Mouse (Mus musculus) hindbrain, postnatal 0 days (tissue): ENCODE results near the gene Vtn. TPM values are rescaled to one million over a fixed set of nuclear protein-coding genes. Genes with fewer than 3 reads are reported as not detected.

Experiments
- ATAC-seq: fragments of 200-750 bp; cut with Nextera tagmentation; 2 replicates; pipeline ENCODE4 v1.8.0; 2017; ENCODE audit warnings: mild to moderate bottlenecking, moderate TSS enrichment, moderate library complexity
- DNase-seq: peaks from one replicate; pipeline ENCODE4 v3.0.0-alpha.2; 2015; ENCODE audit warnings: low spot score
- H3K27ac ChIP-seq: fragments of 300-500 bp; sonication (generic); 2 replicates; pipeline ENCODE4 v1.5.1; 2014; ENCODE audit warnings: mild to moderate bottlenecking
- H3K27me3 ChIP-seq: fragments of 300-500 bp; sonication (generic); 2 replicates; pipeline ENCODE4 v1.6.1; 2014; ENCODE audit warnings: low read length, mixed read lengths; ENCODE audit not compliant: insufficient read depth
- H3K36me3 ChIP-seq: fragments of 300-500 bp; sonication (generic); 2 replicates; pipeline ENCODE4 v1.6.1; 2014; ENCODE audit warnings: low read length, mixed read lengths; ENCODE audit not compliant: insufficient read depth
- H3K4me1 ChIP-seq: fragments of 300-500 bp; sonication (generic); 2 replicates; pipeline ENCODE4 v1.6.1; 2014; ENCODE audit warnings: antibody characterized with exemption, low read length, mixed read lengths; ENCODE audit not compliant: insufficient read depth
- H3K4me2 ChIP-seq: fragments of 300-500 bp; sonication (generic); 2 replicates; pipeline ENCODE4 v1.6.1; 2014; ENCODE audit warnings: low read depth, mild to moderate bottlenecking, low read length, moderate library complexity, mixed read lengths
- H3K4me3 ChIP-seq: fragments of 300-500 bp; sonication (generic); 2 replicates; pipeline ENCODE4 v1.5.1; 2014; ENCODE audit warnings: low read length
- H3K9ac ChIP-seq: fragments of 300-500 bp; sonication (generic); replicated peaks from 2 replicates; pipeline ENCODE4 v1.6.1; 2014; ENCODE audit warnings: mild to moderate bottlenecking, low read length, moderate library complexity, mixed read lengths
- H3K9me3 ChIP-seq: fragments of 300-500 bp; sonication (generic); 2 replicates; pipeline ENCODE4 v1.6.1; 2016; ENCODE audit warnings: low read length, mixed read lengths
- CTCF ChIP-seq: IDR thresholded peaks from 2 replicates; pipeline ENCODE4 v1.5.1; 2016; ENCODE audit warnings: antibody characterized with exemption, control low read depth, low read depth
- WGBS: fragments of 180-500 bp; shearing (Covaris S2); extraction: QIAGEN DNeasy Blood & Tissue Kit; methylation state at CpG from one replicate; pipeline ENCODE4 v1.1.7; 2014; 5-methylcytosine and 5-hydroxymethylcytosine counted together
- polyA plus RNA-seq: library from polyadenylated mRNA; unstranded; fragments of >200 nt; fragmentation: Nextera tagmentation; extraction: Ambion mirVana; gene quantifications from 2 replicates; pipeline ENCODE4 v1.2.1, GENCODE M21; 2015
- total RNA-seq: library from RNA; depleted of rRNA; stranded (reverse); fragments of >200 nt; gene quantifications from 2 replicates; pipeline ENCODE4 v1.2.3, GENCODE M21; 2014

Vtn gene
- total and polyA plus RNA-seq, 2 experiments from 2014 or later = 109 to 133 TPM

- H3K4me1 ChIP-seq = peaks cover 21% of the 10 kb centered on the region; the same call in 1 of the 2 replicates
- H3K9me3 ChIP-seq = no peaks in the 10 kb centered on the region
- H3K27ac ChIP-seq = no peak overlapping the region
- H3K4me3 ChIP-seq = peak overlapping the region; percentile 81
- DNase-seq (no peak), ATAC-seq (no peak)
- TF ChIP-seq CTCF = peak; percentile 22
- no peaks in the 10 kb centered on the region for H3K27me3 ChIP-seq
- H3K36me3 ChIP-seq = peaks cover 8% of the 10 kb centered on the region
- H3K9ac ChIP-seq = no peak overlapping the region
- WGBS = 89% methylated on average over 4 of the region's 4 CpGs
- H3K4me2 ChIP-seq = peak overlapping the region; percentile 88
Observed at GRCm38 (mm10) chr11:78534516-78534915, 35.6 kb downstream of the Vtn start.

GRCm38 (mm10) chr11:78535376-78536079 lies 36.6 kb downstream of the Vtn start:
- H3K36me3 ChIP-seq = peaks cover 12% of the 10 kb centered on the region; the same call in 1 of the 2 replicates
- H3K4me2 ChIP-seq = peak overlapping the region; percentile 88
- H3K4me1 ChIP-seq = peaks cover 21% of the 10 kb centered on the region; the same call in 1 of the 2 replicates
- TF ChIP-seq CTCF = no peak
- H3K9ac ChIP-seq = peak overlapping the region; percentile 71
- WGBS = under 1% methylated on average over 23 of the region's 23 CpGs
- H3K9me3 ChIP-seq = no peaks in the 10 kb centered on the region
- H3K27ac ChIP-seq = peak overlapping the region; percentile 91
- no peaks in the 10 kb centered on the region for H3K27me3 ChIP-seq
- DNase-seq (peak; percentile 49), ATAC-seq (peak; percentile 68)
- peak overlapping the region; percentile 81 for H3K4me3 ChIP-seq

- peak within 1 kb of the TSS; percentile 75 for H3K9ac ChIP-seq
- peaks cover 21% of the 10 kb centered on the region; the same call in 1 of the 2 replicates for H3K4me1 ChIP-seq
- peak; percentile 99 for DNase-seq
- H3K27me3 ChIP-seq = no peaks in the 10 kb centered on the region
- no peaks in the 10 kb centered on the region for H3K9me3 ChIP-seq
- peak; percentile 31 for TF ChIP-seq CTCF
- ATAC-seq = peak; percentile 98
- H3K27ac ChIP-seq = peak within 1 kb of the TSS; percentile 91
- peak within 1 kb of the TSS; percentile 88 for H3K4me2 ChIP-seq
- peak within 1 kb of the TSS; percentile 81 for H3K4me3 ChIP-seq
- under 1% methylated on average over 52 of the region's 52 CpGs for WGBS
- H3K36me3 ChIP-seq = peaks cover 13% of the 10 kb centered on the region; the same call in 1 of the 2 replicates
Observed at GRCm38 (mm10) chr11:78536080-78536689, 37.3 kb downstream of the Vtn start, which contains the start of the genes Tnfaip1 and Ift20. Tnfaip1 (minus strand) TSS chr11:78536332. Ift20 (plus strand) TSS chr11:78536361.

- Histone ChIP-seq H3K27ac (peak overlapping the region; percentile 86), H3K9me3 (no peaks in the 10 kb centered on the region), H3K36me3 (peaks cover 16% of the 10 kb centered on the region; the same call in 1 of the 2 replicates), H3K4me2 (peak overlapping the region; percentile 86), H3K27me3 (no peaks in the 10 kb centered on the region), H3K9ac (peak overlapping the region; percentile 75), H3K4me1 (peaks cover 21% of the 10 kb centered on the region; the same call in 1 of the 2 replicates), H3K4me3 (peak overlapping the region; percentile 81)
- ATAC-seq (0 out of 2 replicates have a peak, but pooled peaks have one; percentile 0), DNase-seq (no peak)
- 2% methylated on average over 14 of the region's 14 CpGs for WGBS
- no peak for TF ChIP-seq CTCF
Observed at GRCm38 (mm10) chr11:78536690-78537084, 37.8 kb downstream of the Vtn start.

GRCm38 (mm10) chr11:78540358-78540757 lies 41.5 kb downstream of the Vtn start:
- H3K36me3 ChIP-seq = peaks cover 16% of the 10 kb centered on the region; the same call in 1 of the 2 replicates
- 89% methylated on average over 3 of the region's 3 CpGs for WGBS
- H3K4me1 ChIP-seq = peaks cover 14% of the 10 kb centered on the region; the same call in 1 of the 2 replicates
- DNase-seq (no peak), ATAC-seq (no peak)
- H3K4me3 ChIP-seq = no peak overlapping the region
- TF ChIP-seq CTCF = no peak
- no peaks in the 10 kb centered on the region for H3K9me3 ChIP-seq
- no peak overlapping the region for H3K4me2 ChIP-seq
- H3K27ac ChIP-seq = no peak overlapping the region
- no peak overlapping the region for H3K9ac ChIP-seq
- H3K27me3 ChIP-seq = no peaks in the 10 kb centered on the region

- ATAC-seq = no peak
- DNase-seq = peak; percentile 50
- Histone ChIP-seq H3K9me3 (no peaks in the 10 kb centered on the region), H3K4me3 (no peak overlapping the region), H3K36me3 (peaks cover 16% of the 10 kb centered on the region; the same call in 1 of the 2 replicates), H3K4me2 (no peak overlapping the region), H3K4me1 (0 out of 2 replicates have a peak, but pooled peaks cover 5% of the 10 kb centered on the region), H3K27ac (no peak overlapping the region), H3K27me3 (no peaks in the 10 kb centered on the region), H3K9ac (no peak overlapping the region)
- 95% methylated on average over 7 of the region's 7 CpGs for WGBS
- peak; percentile 43 for TF ChIP-seq CTCF
Observed at GRCm38 (mm10) chr11:78544449-78545111, 45.7 kb downstream of the Vtn start.
